Mouse (Mus musculus) forebrain, embryonic 16.5 days (tissue): ENCODE data around the gene Fxyd4. TPM values are rescaled to one million over a fixed set of nuclear protein-coding genes. Genes with fewer than 3 reads are reported as not detected.

Experiments used
- ATAC-seq: fragments of 200-750 bp; cut with Nextera tagmentation; 2 replicates; pipeline ENCODE4 v1.8.0; 2017; ENCODE audit warnings: mild to moderate bottlenecking, moderate library complexity
- H3K27ac ChIP-seq: fragments of 300-500 bp; sonication (generic); 2 replicates; pipeline ENCODE4 v1.5.1; 2014; ENCODE audit warnings: low read length, control low read depth
- H3K27me3 ChIP-seq: fragments of 300-500 bp; sonication (generic); replicated peaks from 2 replicates; pipeline ENCODE4 v1.6.1; 2014; ENCODE audit warnings: low read length; ENCODE audit not compliant: control insufficient read depth, insufficient read depth
- H3K36me3 ChIP-seq: fragments of 300-500 bp; sonication (generic); 2 replicates; pipeline ENCODE4 v1.6.1; 2014; ENCODE audit not compliant: control insufficient read depth, insufficient read depth
- H3K4me1 ChIP-seq: fragments of 300-500 bp; sonication (generic); replicated peaks from 2 replicates; pipeline ENCODE4 v1.6.1; 2014; ENCODE audit warnings: low read length; ENCODE audit not compliant: control insufficient read depth, insufficient read depth
- H3K4me2 ChIP-seq: fragments of 300-500 bp; sonication (generic); 2 replicates; pipeline ENCODE4 v1.6.1; 2014; ENCODE audit warnings: mild to moderate bottlenecking, low read length, control low read depth
- H3K4me3 ChIP-seq: fragments of 300-500 bp; sonication (generic); replicated peaks from 2 replicates; pipeline ENCODE4 v1.5.1; 2014; ENCODE audit warnings: mild to moderate bottlenecking, low read length, control low read depth
- H3K9ac ChIP-seq: fragments of 300-500 bp; sonication (generic); replicated peaks from 2 replicates; pipeline ENCODE4 v1.6.1; 2014; ENCODE audit warnings: low read depth, low read length, control low read depth
- H3K9me3 ChIP-seq: fragments of 300-500 bp; sonication (generic); 2 replicates; pipeline ENCODE4 v1.6.1; 2016; ENCODE audit warnings: low read length; ENCODE audit not compliant: control insufficient read depth
- WGBS: fragments of 180-500 bp; shearing (Covaris S2); extraction: QIAGEN DNeasy Blood & Tissue Kit; methylation state at CpG from one replicate; pipeline ENCODE4 v1.1.7; 2014; 5-methylcytosine and 5-hydroxymethylcytosine counted together
- polyA plus RNA-seq: library from polyadenylated mRNA; unstranded; fragments of >200 nt; fragmentation: Nextera tagmentation; extraction: Ambion mirVana; gene quantifications from 2 replicates; pipeline ENCODE4 v1.2.1, GENCODE M21; 2015

The Fxyd4 gene
- polyA plus RNA-seq, 1 experiment from 2014 or later = 3.5 TPM

DNA sequence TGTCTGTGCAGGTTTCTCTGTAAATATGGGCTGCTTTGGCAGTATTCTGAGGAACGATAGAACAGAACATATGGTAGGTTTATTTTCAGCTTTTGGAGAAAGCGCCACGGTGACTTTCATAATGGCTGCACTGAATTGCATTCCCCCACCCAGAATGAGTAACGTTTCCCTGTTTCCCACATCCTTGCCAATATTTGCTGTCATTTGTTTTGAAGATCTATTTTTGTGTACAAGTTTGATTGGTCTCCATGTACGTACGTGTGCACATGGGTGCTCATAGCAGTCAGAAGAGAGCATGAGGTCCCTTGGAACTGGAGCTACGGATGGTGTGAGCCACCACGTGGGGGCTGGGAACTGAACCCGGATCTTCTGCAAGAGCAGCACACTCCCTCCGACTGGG is 1.5 kb upstream of the Fxyd4 start:
- Histone ChIP-seq H3K27me3 (no peaks in the 10 kb centered on the region), H3K4me3 (no peak overlapping the region), H3K4me2 (no peak overlapping the region), H3K9ac (no peak overlapping the region), H3K9me3 (no peaks in the 10 kb centered on the region), H3K36me3 (no peaks in the 10 kb centered on the region), H3K4me1 (no peaks in the 10 kb centered on the region), H3K27ac (no peak overlapping the region)
- 76% methylated on average over 10 of the region's 10 CpGs for WGBS
- peak; percentile 36 for ATAC-seq

DNA sequence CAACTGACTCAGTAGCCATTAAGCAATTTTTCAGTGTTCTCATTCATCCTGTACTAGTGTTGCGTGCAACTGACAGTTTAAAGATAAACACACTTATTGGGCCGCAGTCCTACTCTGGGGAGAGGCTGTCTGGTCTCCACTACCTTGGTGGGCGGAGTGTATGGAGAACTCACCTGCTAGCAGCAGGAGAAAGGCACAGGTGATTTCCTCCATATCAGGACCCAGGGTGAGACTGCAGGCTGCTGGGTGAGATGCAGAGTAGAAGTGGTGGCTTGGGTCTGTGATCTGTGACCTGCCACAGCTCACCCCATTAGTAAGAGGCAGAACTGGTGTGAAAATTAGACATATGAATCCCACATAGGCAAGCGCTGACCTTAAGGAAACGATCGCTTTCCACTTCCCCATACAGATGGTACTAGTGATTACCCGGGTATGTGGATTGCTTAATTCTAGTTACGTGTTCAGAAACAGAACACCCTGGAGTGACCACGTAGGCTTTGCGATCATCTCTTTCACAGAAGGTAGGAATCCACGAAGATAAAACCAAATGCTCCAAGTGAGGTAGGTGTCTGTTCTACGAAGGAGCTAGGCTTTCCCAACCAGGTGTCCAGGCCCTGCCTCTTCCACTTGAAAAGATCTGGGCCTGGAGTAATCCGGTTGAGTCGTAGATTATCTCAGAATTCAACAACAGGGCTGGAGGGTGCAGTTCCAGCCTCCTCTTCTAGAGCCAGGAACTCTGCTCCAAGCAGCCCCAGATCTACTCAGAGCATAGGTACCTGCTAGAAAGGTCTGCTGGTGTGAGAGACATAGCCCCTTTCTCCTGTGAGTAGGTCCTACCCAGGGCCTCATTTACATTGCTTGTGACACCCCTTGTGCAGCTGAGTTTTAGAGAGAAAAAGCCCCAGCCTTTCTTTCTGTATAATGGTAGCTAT is 1.5 kb downstream of the Fxyd4 start:
- WGBS = 90% methylated on average over 14 of the region's 14 CpGs
- no peak overlapping the region for H3K27ac ChIP-seq
- no peak for ATAC-seq
- H3K4me1 ChIP-seq = no peaks in the 10 kb centered on the region
- H3K4me3 ChIP-seq = no peak overlapping the region
- H3K36me3 ChIP-seq = no peaks in the 10 kb centered on the region
- no peaks in the 10 kb centered on the region for H3K9me3 ChIP-seq
- H3K9ac ChIP-seq = no peak overlapping the region
- H3K27me3 ChIP-seq = no peaks in the 10 kb centered on the region
- H3K4me2 ChIP-seq = no peak overlapping the region

- no peak for ATAC-seq
- Histone ChIP-seq H3K27me3 (no peaks in the 10 kb centered on the region), H3K4me2 (no peak overlapping the region), H3K9me3 (no peaks in the 10 kb centered on the region), H3K36me3 (no peaks in the 10 kb centered on the region), H3K4me3 (no peak overlapping the region), H3K9ac (no peak overlapping the region), H3K4me1 (no peaks in the 10 kb centered on the region), H3K27ac (no peak overlapping the region)
- 91% methylated on average over 6 of the region's 6 CpGs for WGBS
Measured at GRCm38 (mm10) chr6:117934301-117934700, 3.2 kb downstream of the Fxyd4 start.

- no peak for ATAC-seq
- no peak overlapping the region for H3K4me3 ChIP-seq
- no peak overlapping the region for H3K9ac ChIP-seq
- no peak overlapping the region for H3K27ac ChIP-seq
- H3K9me3 ChIP-seq = no peaks in the 10 kb centered on the region
- no peak overlapping the region for H3K4me2 ChIP-seq
- no peaks in the 10 kb centered on the region for H3K36me3 ChIP-seq
- H3K27me3 ChIP-seq = no peaks in the 10 kb centered on the region
- H3K4me1 ChIP-seq = no peaks in the 10 kb centered on the region
- 58% methylated on average over 11 of the region's 11 CpGs for WGBS
Measured at GRCm38 (mm10) chr6:117932325-117933051, 5.0 kb downstream of the Fxyd4 start.

GRCm38 (mm10) chr6:117929945-117930655 is 7.4 kb downstream of the Fxyd4 start:
- ATAC-seq = no peak
- H3K9ac ChIP-seq = no peak overlapping the region
- 95% methylated on average over 3 of the region's 3 CpGs for WGBS

GRCm38 (mm10) chr6:117928746-117929145 is 8.7 kb downstream of the Fxyd4 start:
- no peak for ATAC-seq
- Histone ChIP-seq H3K4me1 (no peaks in the 10 kb centered on the region), H3K36me3 (peaks cover 8% of the 10 kb centered on the region; the same call in 1 of the 2 replicates), H3K27me3 (no peaks in the 10 kb centered on the region), H3K4me2 (no peak overlapping the region), H3K4me3 (no peak overlapping the region), H3K9me3 (no peaks in the 10 kb centered on the region), H3K27ac (no peak overlapping the region), H3K9ac (no peak overlapping the region)
- 93% methylated on average over 5 of the region's 5 CpGs for WGBS

More at GRCm38 (mm10) chr6:117929945-117930655, 7.4 kb downstream of the Fxyd4 start:
- H3K27me3 ChIP-seq = no peaks in the 10 kb centered on the region
- H3K4me1 ChIP-seq = no peaks in the 10 kb centered on the region
- H3K9me3 ChIP-seq = no peaks in the 10 kb centered on the region
- H3K4me3 ChIP-seq = no peak overlapping the region
- no peak overlapping the region for H3K27ac ChIP-seq
- peaks cover 8% of the 10 kb centered on the region; the same call in 1 of the 2 replicates for H3K36me3 ChIP-seq
- no peak overlapping the region for H3K4me2 ChIP-seq

GRCm38 (mm10) chr6:117927955-117928354 is 9.5 kb downstream of the Fxyd4 start:
- Histone ChIP-seq H3K36me3 (peaks cover 8% of the 10 kb centered on the region; the same call in 1 of the 2 replicates), H3K4me2 (no peak overlapping the region), H3K27ac (no peak overlapping the region), H3K4me3 (no peak overlapping the region), H3K27me3 (no peaks in the 10 kb centered on the region), H3K9me3 (no peaks in the 10 kb centered on the region), H3K9ac (no peak overlapping the region), H3K4me1 (no peaks in the 10 kb centered on the region)
- WGBS = 77% methylated on average over 7 of the region's 7 CpGs
- ATAC-seq = no peak

DNA sequence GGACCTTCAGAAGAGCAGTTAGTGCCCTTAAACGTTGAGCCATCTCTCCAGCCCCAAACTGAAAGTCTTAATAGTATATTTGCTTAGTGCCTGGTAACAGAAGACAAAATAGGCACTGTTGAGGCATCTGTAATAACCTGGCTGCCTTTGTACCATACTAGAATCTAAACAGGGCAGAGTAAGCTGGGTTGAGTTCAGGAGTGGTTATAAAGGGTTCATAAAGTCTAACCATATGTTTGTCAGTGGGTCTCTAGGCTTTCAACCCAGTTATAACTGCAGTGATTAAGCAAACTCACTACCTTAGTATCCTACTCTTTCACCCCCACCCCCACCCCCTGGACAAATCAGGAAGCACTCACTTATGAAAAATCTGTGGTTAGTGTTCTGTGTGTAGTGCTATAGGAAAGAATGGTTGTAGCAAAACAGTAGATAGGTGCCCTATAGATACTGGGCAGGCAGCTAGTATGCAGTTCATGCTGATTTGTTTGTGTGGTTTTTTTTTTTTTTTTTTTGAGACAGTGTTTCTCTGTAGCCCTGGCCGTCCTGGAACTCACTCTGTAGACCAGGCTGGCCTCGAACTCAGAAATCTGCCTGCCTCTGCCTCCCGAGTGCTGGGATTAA is 10.5 kb downstream of the Fxyd4 start:
- Histone ChIP-seq H3K9ac (no peak overlapping the region), H3K36me3 (peaks cover 8% of the 10 kb centered on the region; the same call in 1 of the 2 replicates), H3K4me1 (no peaks in the 10 kb centered on the region), H3K9me3 (no peaks in the 10 kb centered on the region), H3K27me3 (no peaks in the 10 kb centered on the region), H3K4me2 (no peak overlapping the region), H3K27ac (no peak overlapping the region), H3K4me3 (no peak overlapping the region)
- WGBS = 71% methylated on average over 4 of the region's 4 CpGs
- ATAC-seq = no peak
